Mouse (Mus musculus) intestine, embryonic 15.5 days (tissue): ENCODE measurements at regions not wholly inside any gene's neighbourhood (a gene's known extent, or its start where the extent isn't known, plus 50 kb on each side); places are given as distances from the start of the nearest gene placed in this dataset.
A peak's percentile ranks its signal among the peaks of the same experiment; 100 is the strongest.

Source experiments
- ATAC-seq: fragments of 200-750 bp; cut with Nextera tagmentation; 2 replicates; pipeline ENCODE4 v1.8.0; 2017; ENCODE audit warnings: moderate TSS enrichment, moderate library complexity
- H3K27ac ChIP-seq: fragments of 300-500 bp; sonication (generic); 2 replicates; pipeline ENCODE4 v1.5.1; 2015; ENCODE audit warnings: mild to moderate bottlenecking, inconsistent platforms
- H3K27me3 ChIP-seq: fragments of 300-500 bp; sonication (generic); replicated peaks from 2 replicates; pipeline ENCODE4 v1.6.1; 2015; ENCODE audit warnings: inconsistent platforms
- H3K36me3 ChIP-seq: fragments of 300-500 bp; sonication (generic); 2 replicates; pipeline ENCODE4 v1.6.1; 2015; ENCODE audit warnings: inconsistent platforms
- H3K4me1 ChIP-seq: fragments of 300-500 bp; sonication (generic); replicated peaks from 2 replicates; pipeline ENCODE4 v1.6.1; 2015; ENCODE audit warnings: inconsistent platforms
- H3K4me2 ChIP-seq: fragments of 300-500 bp; sonication (generic); replicated peaks from 2 replicates; pipeline ENCODE4 v1.6.1; 2015; ENCODE audit warnings: mild to moderate bottlenecking, inconsistent platforms
- H3K4me3 ChIP-seq: fragments of 300-500 bp; sonication (generic); replicated peaks from 2 replicates; pipeline ENCODE4 v1.5.1; 2015; ENCODE audit warnings: inconsistent platforms
- H3K9ac ChIP-seq: fragments of 300-500 bp; sonication (generic); 2 replicates; pipeline ENCODE4 v1.6.1; 2015; ENCODE audit warnings: inconsistent platforms
- H3K9me3 ChIP-seq: fragments of 300-500 bp; sonication (generic); 2 replicates; pipeline ENCODE4 v1.6.1; 2016; ENCODE audit warnings: inconsistent platforms
- WGBS: fragments of 180-500 bp; shearing (Covaris S2); methylation state at CpG from one replicate; pipeline ENCODE4 v1.1.7; 2015; 5-methylcytosine and 5-hydroxymethylcytosine counted together

DNA sequence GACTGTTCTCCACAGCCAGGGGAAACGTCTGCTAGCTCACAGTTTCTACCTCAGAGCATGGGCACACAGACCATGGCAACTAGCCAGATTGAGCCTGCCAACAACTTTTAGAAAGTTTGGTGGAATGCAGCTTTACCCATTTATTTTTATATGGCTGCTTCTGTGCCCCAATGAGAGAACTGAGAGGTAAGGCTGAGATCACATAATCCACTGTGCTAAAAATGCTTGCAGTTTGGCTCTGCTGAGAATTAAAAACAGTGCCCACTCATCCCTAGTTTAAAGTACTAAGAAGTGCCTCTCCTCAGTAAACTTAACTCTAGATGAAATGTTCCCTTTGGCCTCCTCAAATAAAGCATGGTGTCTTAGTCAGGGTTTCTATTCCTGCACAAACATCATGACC is 586.9 kb upstream of the Tbl1xr1 start:
- ATAC-seq = no peak
- H3K4me1 ChIP-seq = no peaks in the 10 kb centered on the region
- 74% methylated on average over 1 of the region's 1 CpGs for WGBS
- H3K4me3 ChIP-seq = no peak overlapping the region
- no peaks in the 10 kb centered on the region for H3K9me3 ChIP-seq
- no peak overlapping the region for H3K4me2 ChIP-seq
- H3K9ac ChIP-seq = no peak overlapping the region
- no peak overlapping the region for H3K27ac ChIP-seq
- H3K36me3 ChIP-seq = no peaks in the 10 kb centered on the region
- H3K27me3 ChIP-seq = no peaks in the 10 kb centered on the region

DNA sequence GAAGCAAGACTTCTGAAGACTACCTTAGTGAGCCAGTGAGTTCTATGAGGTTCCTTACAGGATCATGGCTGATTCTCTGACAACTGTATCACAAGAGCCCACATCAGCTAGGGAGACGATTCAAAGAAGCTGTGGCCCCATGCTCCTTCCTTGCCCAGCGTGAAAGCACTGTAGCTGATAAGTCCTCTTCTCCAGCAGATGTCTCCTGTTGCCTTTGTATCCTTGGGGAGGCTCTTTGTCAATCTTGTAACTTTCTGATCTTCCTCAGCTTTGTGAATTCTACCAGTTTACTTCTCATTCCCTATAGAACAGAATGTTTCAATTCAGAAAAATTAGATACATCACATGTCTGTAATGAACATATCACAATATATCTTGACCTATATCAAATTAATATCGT is 584.0 kb upstream of the Tbl1xr1 start:
- Histone ChIP-seq H3K4me2 (no peak overlapping the region), H3K4me3 (no peak overlapping the region), H3K36me3 (no peaks in the 10 kb centered on the region), H3K9me3 (no peaks in the 10 kb centered on the region), H3K27ac (no peak overlapping the region), H3K4me1 (0 out of 2 replicates have a peak, but pooled peaks cover 3% of the 10 kb centered on the region), H3K9ac (no peak overlapping the region), H3K27me3 (no peaks in the 10 kb centered on the region)
- ATAC-seq = no peak
- 63% methylated on average over 3 of the region's 3 CpGs for WGBS

DNA sequence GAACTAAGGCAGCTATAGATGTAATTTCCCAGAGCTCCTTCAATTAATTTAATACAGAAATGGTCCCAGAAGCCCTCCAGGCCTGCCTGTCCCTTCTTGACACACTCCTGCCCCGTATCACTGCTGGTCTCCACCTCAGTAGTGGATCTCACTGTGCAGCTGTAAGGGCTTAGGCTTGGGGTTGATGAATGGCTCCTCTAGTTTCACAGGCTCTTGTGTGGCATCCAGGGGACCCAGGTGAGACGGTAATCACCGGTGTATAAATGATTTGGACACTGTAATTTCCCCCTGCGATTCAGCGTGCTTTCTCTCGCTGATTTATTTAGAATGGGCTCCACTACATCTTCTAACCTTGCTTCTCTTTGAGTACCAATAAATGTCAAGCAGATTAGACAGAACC is 583.1 kb upstream of the Tbl1xr1 start:
- Histone ChIP-seq H3K9ac (no peak overlapping the region), H3K4me2 (no peak overlapping the region), H3K4me3 (no peak overlapping the region), H3K27me3 (no peaks in the 10 kb centered on the region), H3K27ac (no peak overlapping the region), H3K9me3 (no peaks in the 10 kb centered on the region), H3K4me1 (0 out of 2 replicates have a peak, but pooled peaks cover 3% of the 10 kb centered on the region), H3K36me3 (no peaks in the 10 kb centered on the region)
- 55% methylated on average over 6 of the region's 6 CpGs for WGBS
- ATAC-seq = no peak

DNA sequence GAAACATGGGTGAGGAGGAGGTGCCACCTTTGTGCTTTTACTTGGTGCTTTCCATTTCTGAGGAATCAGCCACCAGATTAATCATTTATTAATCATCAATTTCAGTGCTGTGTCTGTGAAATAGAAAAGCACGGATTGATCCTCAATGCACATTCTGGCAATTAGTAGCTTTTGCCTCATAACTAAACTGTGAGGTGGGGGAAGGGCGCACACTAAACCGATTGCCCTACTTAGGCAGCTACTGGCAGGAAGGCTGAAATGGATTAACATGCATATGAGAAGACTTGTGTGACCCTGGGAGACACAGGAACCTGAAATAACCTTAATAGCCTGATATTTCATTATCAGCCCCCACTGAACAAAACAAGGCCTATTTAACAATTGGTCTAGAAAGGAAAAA is 581.5 kb upstream of the Tbl1xr1 start:
- no peak overlapping the region for H3K4me2 ChIP-seq
- no peaks in the 10 kb centered on the region for H3K27me3 ChIP-seq
- H3K9ac ChIP-seq = no peak overlapping the region
- no peaks in the 10 kb centered on the region for H3K9me3 ChIP-seq
- H3K4me3 ChIP-seq = no peak overlapping the region
- WGBS = 73% methylated on average over 3 of the region's 3 CpGs
- 0 out of 2 replicates have a peak, but pooled peaks cover 3% of the 10 kb centered on the region for H3K4me1 ChIP-seq
- H3K36me3 ChIP-seq = no peaks in the 10 kb centered on the region
- no peak overlapping the region for H3K27ac ChIP-seq
- ATAC-seq = no peak

DNA sequence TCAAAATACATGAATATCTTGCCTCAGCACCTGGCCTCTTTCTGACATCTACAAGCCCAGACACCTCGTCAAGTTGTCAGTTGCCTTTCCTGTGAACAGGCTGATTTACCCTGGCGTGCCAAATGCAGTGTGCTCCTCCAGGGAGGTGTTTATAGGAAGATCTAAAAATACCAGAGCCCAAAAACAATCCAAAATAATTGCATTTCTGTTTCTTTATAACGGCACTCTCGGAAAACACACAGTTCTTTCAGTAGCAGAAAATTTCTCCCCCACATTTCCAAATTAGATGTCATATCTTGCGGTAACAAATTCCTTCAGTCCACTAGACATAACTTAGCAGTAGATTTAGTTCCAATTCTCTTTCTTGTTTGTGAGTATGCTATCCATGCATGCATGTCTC is 580.8 kb upstream of the Tbl1xr1 start:
- Histone ChIP-seq H3K9ac (no peak overlapping the region), H3K4me2 (no peak overlapping the region), H3K4me3 (no peak overlapping the region), H3K4me1 (0 out of 2 replicates have a peak, but pooled peaks cover 3% of the 10 kb centered on the region), H3K9me3 (no peaks in the 10 kb centered on the region), H3K27ac (no peak overlapping the region), H3K27me3 (no peaks in the 10 kb centered on the region), H3K36me3 (no peaks in the 10 kb centered on the region)
- 71% methylated on average over 5 of the region's 5 CpGs for WGBS
- no peak for ATAC-seq

DNA sequence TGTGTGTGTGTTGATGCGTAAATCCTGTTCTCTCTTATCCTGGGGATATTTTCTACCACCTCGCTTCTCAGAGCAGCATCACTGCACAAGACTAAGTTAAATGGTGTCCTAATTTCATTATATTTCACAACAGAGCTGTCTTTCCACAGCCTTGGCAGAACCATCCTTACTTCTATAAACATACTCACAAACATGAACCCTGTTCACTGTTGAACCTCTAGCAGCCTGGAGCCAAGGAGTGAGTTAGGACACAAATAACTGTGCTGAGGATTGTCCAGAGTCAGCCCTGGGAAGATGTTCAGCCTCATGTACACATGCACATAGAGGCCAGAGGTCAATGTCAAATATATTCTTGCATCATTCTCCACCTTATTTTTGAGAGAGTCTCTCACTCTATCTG is 580.3 kb upstream of the Tbl1xr1 start:
- Histone ChIP-seq H3K9me3 (no peaks in the 10 kb centered on the region), H3K27ac (no peak overlapping the region), H3K4me1 (0 out of 2 replicates have a peak, but pooled peaks cover 3% of the 10 kb centered on the region), H3K36me3 (no peaks in the 10 kb centered on the region), H3K4me2 (no peak overlapping the region), H3K27me3 (no peaks in the 10 kb centered on the region), H3K4me3 (no peak overlapping the region), H3K9ac (no peak overlapping the region)
- WGBS = 85% methylated on average over 2 of the region's 2 CpGs
- no peak for ATAC-seq

DNA sequence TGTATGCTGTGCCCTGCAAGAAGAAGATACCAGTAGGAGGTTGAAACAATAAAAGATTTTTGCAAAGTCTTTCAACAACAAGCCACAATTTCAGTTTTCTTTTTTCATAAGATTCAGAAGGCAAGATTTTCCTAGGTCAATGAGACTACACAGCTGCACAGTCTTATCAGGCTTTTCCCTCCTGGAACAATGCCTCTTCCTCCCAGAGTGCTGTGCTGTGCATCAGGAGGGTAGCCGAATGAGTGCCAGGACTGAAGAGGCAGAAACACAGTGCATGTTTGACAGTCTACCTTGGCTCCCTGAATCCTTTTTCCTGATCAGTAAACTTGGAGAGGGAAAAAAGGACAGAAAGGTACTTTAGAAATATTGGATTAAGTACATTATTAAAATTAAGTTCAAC is 579.4 kb upstream of the Tbl1xr1 start:
- ATAC-seq = no peak
- 52% methylated on average over 1 of the region's 1 CpGs for WGBS
- H3K9me3 ChIP-seq = no peaks in the 10 kb centered on the region
- no peak overlapping the region for H3K4me2 ChIP-seq
- 0 out of 2 replicates have a peak, but pooled peaks cover 3% of the 10 kb centered on the region for H3K4me1 ChIP-seq
- no peak overlapping the region for H3K4me3 ChIP-seq
- no peaks in the 10 kb centered on the region for H3K27me3 ChIP-seq
- no peak overlapping the region for H3K27ac ChIP-seq
- no peaks in the 10 kb centered on the region for H3K36me3 ChIP-seq
- no peak overlapping the region for H3K9ac ChIP-seq

DNA sequence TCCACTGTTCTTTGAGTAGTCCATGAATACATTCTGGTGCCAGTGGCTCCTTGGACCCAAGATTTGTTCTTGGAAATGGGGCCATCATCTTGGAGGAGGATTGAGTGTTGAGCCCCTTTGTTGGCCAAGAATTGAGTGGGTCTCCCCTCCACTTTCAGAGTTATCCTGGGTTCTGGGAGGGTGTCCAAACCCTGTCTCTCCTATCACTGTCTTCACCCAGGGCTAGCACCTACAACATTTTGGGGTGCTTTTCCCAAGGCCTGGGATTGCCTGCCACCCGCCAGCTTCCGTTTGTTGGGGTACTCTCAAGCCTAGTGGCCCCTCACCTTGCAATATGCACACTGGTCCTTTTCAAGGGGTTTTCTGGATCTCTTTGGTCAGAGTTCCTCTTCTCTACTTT is 568.8 kb upstream of the Tbl1xr1 start:
- ATAC-seq = no peak
- 80% methylated on average over 2 of the region's 2 CpGs for WGBS

DNA sequence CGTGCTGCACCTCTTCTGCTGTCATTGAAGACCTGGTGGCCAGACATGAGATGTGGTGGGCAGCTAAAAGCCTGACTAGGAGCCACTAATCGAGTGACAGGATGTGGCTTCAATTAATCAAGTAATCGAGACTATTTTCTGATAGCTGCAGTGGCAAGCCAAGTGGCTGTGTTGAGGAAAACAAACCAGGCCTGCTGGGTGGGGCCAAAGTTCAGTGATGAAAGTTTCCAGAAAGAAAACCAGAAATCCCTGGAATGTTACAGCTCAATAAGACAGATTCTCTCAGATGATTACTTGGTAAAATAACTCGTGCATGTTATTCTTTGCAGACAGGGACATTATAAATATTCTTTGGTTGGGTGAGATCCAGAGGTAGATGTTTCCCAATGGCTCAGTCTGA is 564.4 kb upstream of the Tbl1xr1 start:
- Histone ChIP-seq H3K9ac (no peak overlapping the region), H3K4me3 (no peak overlapping the region), H3K27ac (no peak overlapping the region), H3K4me1 (no peaks in the 10 kb centered on the region), H3K4me2 (no peak overlapping the region), H3K9me3 (peaks cover 8% of the 10 kb centered on the region), H3K36me3 (no peaks in the 10 kb centered on the region), H3K27me3 (no peaks in the 10 kb centered on the region)
- ATAC-seq = no peak
- 59% methylated on average over 4 of the region's 4 CpGs for WGBS

More for the DNA sequence above, 568.8 kb upstream of the Tbl1xr1 start:
- Histone ChIP-seq H3K27ac (no peak overlapping the region), H3K36me3 (no peaks in the 10 kb centered on the region), H3K9ac (no peak overlapping the region), H3K4me1 (no peaks in the 10 kb centered on the region), H3K4me2 (no peak overlapping the region), H3K4me3 (no peak overlapping the region), H3K9me3 (peaks cover 8% of the 10 kb centered on the region), H3K27me3 (no peaks in the 10 kb centered on the region)

DNA sequence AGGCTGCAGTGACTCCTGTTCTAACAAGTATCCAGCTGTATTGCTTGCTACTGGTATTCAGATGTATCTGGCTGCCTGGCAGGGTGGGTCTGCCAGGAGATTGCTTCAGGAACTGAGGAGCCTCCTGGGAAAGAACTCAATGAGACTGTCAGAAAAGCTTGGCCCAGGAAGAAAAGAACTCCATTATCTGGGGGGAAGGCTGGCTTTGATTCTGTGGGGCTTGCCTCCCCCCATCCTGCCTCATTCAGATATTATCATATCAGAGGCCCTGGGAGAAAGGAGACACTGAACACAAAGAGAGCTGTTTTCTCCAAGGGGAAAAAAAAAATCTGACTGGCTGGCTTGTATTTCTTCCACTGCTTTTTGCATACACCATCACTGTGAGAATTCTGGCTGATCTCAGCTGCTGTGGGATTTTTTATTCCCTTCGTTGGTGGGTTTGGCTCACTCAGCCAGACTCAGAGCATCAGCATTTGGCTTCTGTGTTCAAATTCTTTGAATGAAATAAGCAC is 552.0 kb upstream of the Tbl1xr1 start:
- H3K36me3 ChIP-seq = no peaks in the 10 kb centered on the region
- H3K27me3 ChIP-seq = no peaks in the 10 kb centered on the region
- no peak overlapping the region for H3K9ac ChIP-seq
- no peaks in the 10 kb centered on the region for H3K9me3 ChIP-seq
- no peak overlapping the region for H3K4me3 ChIP-seq
- WGBS = 67% methylated on average over 1 of the region's 1 CpGs
- H3K4me2 ChIP-seq = no peak overlapping the region
- no peaks in the 10 kb centered on the region for H3K4me1 ChIP-seq
- H3K27ac ChIP-seq = no peak overlapping the region
- ATAC-seq = no peak

DNA sequence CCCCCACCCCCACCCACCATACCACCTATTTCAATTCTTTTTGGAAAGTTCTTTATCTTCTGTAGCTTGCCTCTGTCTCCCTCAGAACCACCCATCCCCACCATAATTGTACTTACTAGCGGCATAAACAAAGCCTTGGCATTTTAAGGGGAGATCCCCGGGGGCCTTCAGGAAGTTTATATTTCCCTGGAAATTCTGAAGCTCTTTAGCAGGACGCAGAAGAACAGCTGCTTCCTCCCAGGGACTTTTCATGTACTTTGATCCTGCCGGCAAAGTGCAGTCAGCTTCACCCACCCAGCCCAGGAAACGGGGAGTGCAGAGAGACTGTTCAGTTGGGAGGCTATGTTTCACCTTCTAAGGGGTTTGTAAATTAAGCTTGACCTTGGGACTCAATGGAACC is 545.6 kb upstream of the Tbl1xr1 start:
- 16% methylated on average over 5 of the region's 5 CpGs for WGBS
- Histone ChIP-seq H3K9me3 (no peaks in the 10 kb centered on the region), H3K9ac (no peak overlapping the region), H3K27ac (no peak overlapping the region), H3K4me3 (no peak overlapping the region), H3K4me1 (0 out of 2 replicates have a peak, but pooled peaks cover 5% of the 10 kb centered on the region), H3K27me3 (no peaks in the 10 kb centered on the region), H3K4me2 (no peak overlapping the region), H3K36me3 (no peaks in the 10 kb centered on the region)
- ATAC-seq = 0 out of 2 replicates have a peak, but pooled peaks have one; percentile 55

DNA sequence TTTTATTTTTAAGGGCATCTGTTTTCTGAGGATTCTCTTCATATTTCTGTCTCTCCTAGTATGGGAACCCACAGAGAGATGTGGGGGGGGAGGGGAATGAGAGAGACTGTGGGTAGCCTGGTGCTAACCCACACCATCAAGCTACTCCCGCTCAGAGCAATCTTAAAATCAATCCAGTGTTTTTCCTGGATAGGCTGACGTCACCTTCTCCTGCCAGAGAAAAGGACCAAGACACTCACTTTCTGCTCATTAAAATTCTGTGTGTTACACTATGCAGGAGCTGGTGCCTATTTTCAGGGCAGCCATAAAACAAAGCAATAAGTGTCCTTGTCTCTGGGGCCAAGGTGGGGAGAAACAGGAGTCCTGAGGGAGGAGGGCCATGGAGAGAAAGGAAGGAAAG is 537.3 kb upstream of the Tbl1xr1 start:
- H3K9me3 ChIP-seq = no peaks in the 10 kb centered on the region
- no peaks in the 10 kb centered on the region for H3K36me3 ChIP-seq
- H3K4me1 ChIP-seq = no peaks in the 10 kb centered on the region
- H3K4me2 ChIP-seq = no peak overlapping the region
- ATAC-seq = no peak
- H3K27ac ChIP-seq = no peak overlapping the region
- no peak overlapping the region for H3K9ac ChIP-seq
- H3K4me3 ChIP-seq = no peak overlapping the region
- WGBS = 61% methylated on average over 2 of the region's 2 CpGs
- no peaks in the 10 kb centered on the region for H3K27me3 ChIP-seq

DNA sequence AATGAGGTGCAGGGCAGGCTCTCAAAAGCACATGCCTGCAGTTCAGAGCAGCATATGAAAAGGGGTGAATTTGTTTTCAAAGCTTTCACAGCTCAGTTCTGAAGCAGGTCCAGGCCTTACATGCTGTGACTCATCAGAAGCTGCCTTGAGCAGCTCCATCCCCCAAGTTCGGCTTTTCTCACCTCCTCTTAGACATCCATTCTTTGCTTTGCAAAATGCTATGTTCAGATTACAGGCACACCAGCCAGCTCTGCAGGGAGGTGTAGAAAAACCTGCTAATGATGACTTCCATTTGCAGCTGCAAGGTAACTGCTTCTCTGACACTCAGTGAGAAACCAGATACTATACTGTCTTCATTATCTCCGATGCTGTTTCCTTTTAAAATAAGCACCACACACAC is 532.0 kb upstream of the Tbl1xr1 start:
- H3K9me3 ChIP-seq = no peaks in the 10 kb centered on the region
- no peak overlapping the region for H3K4me3 ChIP-seq
- H3K36me3 ChIP-seq = no peaks in the 10 kb centered on the region
- no peak overlapping the region for H3K9ac ChIP-seq
- ATAC-seq = no peak
- H3K4me2 ChIP-seq = no peak overlapping the region
- H3K4me1 ChIP-seq = no peaks in the 10 kb centered on the region
- WGBS = 45% methylated on average over 2 of the region's 2 CpGs
- H3K27ac ChIP-seq = no peak overlapping the region
- H3K27me3 ChIP-seq = no peaks in the 10 kb centered on the region
